In genomic region chr3:41563997-41564396, GRCm38 (mm10) we compare ENCODE assay signal across 8 mouse cellular contexts. TPM values are rescaled to one million over a fixed set of nuclear protein-coding genes. Genes with fewer than 3 reads are reported as not detected.
DNase-seq lines count a peak whose midpoint lies in the region; ATAC-seq and TF ChIP-seq lines count a peak whose summit lies in the region.

No protein-coding gene starts in this region.

- H3K36me3 ChIP-seq in testis, adult 2 months (ENCODE audit: control insufficient read depth, insufficient read depth, low read length) = no peaks in the 10 kb centered on the region
- H3K36me3 ChIP-seq in limb, embryonic 11.5 days (ENCODE audit: control insufficient read depth, insufficient read depth, low read length) = no peaks in the 10 kb centered on the region
- no peaks in the 10 kb centered on the region for H3K36me3 ChIP-seq in myocyte (ENCODE audit: control insufficient read depth, insufficient read depth)

- TF ChIP-seq CTCF in testis, adult 2 months (IDR thresholded peaks at IDR 0.05; ENCODE audit: control insufficient read depth, insufficient read depth, insufficient replicate concordance, low read depth, low read length) = no peak

- WGBS in limb, embryonic 11.5 days = under 1% methylated on average over 7 of the region's 7 CpGs

- peak overlapping the region; percentile 88 for H3K4me3 ChIP-seq in testis, adult 2 months (ENCODE audit: control insufficient read depth, low read depth, low read length)
- H3K4me3 ChIP-seq in limb, embryonic 11.5 days (ENCODE audit: low read depth, low read length) = peak overlapping the region; percentile 66
- H3K4me3 ChIP-seq in myocyte = peak overlapping the region; percentile 51

- peak overlapping the region; percentile 94 for H3K4me2 ChIP-seq in limb, embryonic 11.5 days (ENCODE audit: low read depth, severe bottlenecking)
- peak overlapping the region; percentile 86 for H3K4me2 ChIP-seq in myocyte (ENCODE audit: low read depth)

- H3K9ac ChIP-seq in limb, embryonic 11.5 days (ENCODE audit: low read length) = peak overlapping the region; percentile 86; the same call in 1 of the 2 replicates

- peak overlapping the region; percentile 61 for H3ac ChIP-seq in myocyte (ENCODE audit: control insufficient read depth, insufficient read length)

- peaks cover 13% of the 10 kb centered on the region for H3K4me1 ChIP-seq in testis, adult 2 months (ENCODE audit: control insufficient read depth, insufficient read depth, low read length)
- H3K4me1 ChIP-seq in limb, embryonic 11.5 days (ENCODE audit: control insufficient read depth, insufficient read depth, low read length) = peaks cover 5% of the 10 kb centered on the region; the same call in 1 of the 2 replicates

- H3K27me3 ChIP-seq in testis, adult 2 months (ENCODE audit: control insufficient read depth, insufficient read depth, low read length) = no peaks in the 10 kb centered on the region
- H3K27me3 ChIP-seq in limb, embryonic 11.5 days (ENCODE audit: control insufficient read depth, insufficient read depth, low read length) = no peaks in the 10 kb centered on the region
- H3K27me3 ChIP-seq in myocyte (ENCODE audit: control insufficient read depth, insufficient read depth, insufficient read length) = no peaks in the 10 kb centered on the region

- peak; percentile 41 for DNase-seq in embryo, embryonic 11 days
- DNase-seq in embryo, embryonic 9.5 days (ENCODE audit: extremely low spot score) = no peak
- no peak for DNase-seq in testis, postnatal 14 days (ENCODE audit: low spot score)
- peak; percentile 53 for DNase-seq in limb, embryonic 11.5 days (ENCODE audit: low spot score)
- DNase-seq in urinary bladder, adult 18-20 months (ENCODE audit: low spot score in 2 of 2) = no peak
- DNase-seq in ovary, postnatal 14 days (ENCODE audit: low spot score) = no peak

- no peak for ATAC-seq in limb, embryonic 11.5 days (ENCODE audit: insufficient number of reproducible peaks, low FRiP score, low TSS enrichment, low read depth)

- H3K79me2 ChIP-seq in myocyte (ENCODE audit: control insufficient read depth, insufficient read depth) = peaks cover 30% of the 10 kb centered on the region

- peak overlapping the region; percentile 65 for H3K27ac ChIP-seq in testis, adult 2 months (ENCODE audit: control insufficient read depth, insufficient read depth, low read depth, low read length)
- 0 out of 2 replicates have a peak overlapping the region, but pooled peaks have one; percentile 80 for H3K27ac ChIP-seq in limb, embryonic 11.5 days (replicated peaks; ENCODE audit: low read depth, low read length)

- no peak for TF ChIP-seq POLR2A in testis, adult 2 months (IDR thresholded peaks at IDR 0.05; ENCODE audit: control insufficient read depth, low read depth, low read length)
- TF ChIP-seq POLR2A in myocyte (IDR thresholded peaks at IDR 0.05; ENCODE audit: insufficient read length, low read depth) = no peak

- H3K9me3 ChIP-seq in limb, embryonic 11.5 days (ENCODE audit: control insufficient read depth, low read length) = no peaks in the 10 kb centered on the region

TF ChIP-seq in myocyte, 11 proteins besides CTCF, POLR2A, EP300 and RAD21:
- TF ChIP-seq MYOG (IDR thresholded peaks at IDR 0.05; ENCODE audit: control insufficient read depth in 1 of 3, insufficient read depth in 1 of 3, insufficient read length in 2 of 3, low read depth in 2 of 3) = no peak
- TF ChIP-seq USF1 (IDR thresholded peaks at IDR 0.05; ENCODE audit: low read depth) = no peak
- TF ChIP-seq CEBPB (IDR thresholded peaks at IDR 0.05; ENCODE audit: insufficient read depth, poor library complexity, severe bottlenecking) = no peak
- no peak for TF ChIP-seq REST (IDR thresholded peaks at IDR 0.05; ENCODE audit: insufficient read depth, insufficient read length)
- TF ChIP-seq E2F4 (IDR thresholded peaks at IDR 0.05; ENCODE audit: insufficient read depth) = no peak
- no peak for TF ChIP-seq TCF12 (IDR thresholded peaks at IDR 0.05; ENCODE audit: insufficient read depth, poor library complexity, severe bottlenecking)
- no peak for TF ChIP-seq MYOD1 (IDR thresholded peaks at IDR 0.05; ENCODE audit: control insufficient read depth in 1 of 3, insufficient read length in 2 of 3, low read depth in 2 of 3)
- TF ChIP-seq SRF (IDR thresholded peaks at IDR 0.05; ENCODE audit: control insufficient read depth, insufficient read length, low read depth) = no peak
- no peak for TF ChIP-seq TCF3 (IDR thresholded peaks at IDR 0.05; ENCODE audit: insufficient read length, low read depth)
- TF ChIP-seq POLR2AphosphoS2 (IDR thresholded peaks at IDR 0.05; ENCODE audit: insufficient read length, low read depth) = no peak
- TF ChIP-seq MAX (IDR thresholded peaks at IDR 0.05; ENCODE audit: low read depth) = no peak

RNA-seq across cellular contexts. Expression of gene Jade1, which starts 8.5 kb away (rescaled TPM):
- polyA plus RNA-seq in testis, adult 2 months (2012; rRNA removed) = 7.8 and 9.1 TPM in 2 replicates
- 13.7 and 13.8 TPM in 2 replicates for polyA plus RNA-seq in limb, embryonic 11.5 days (2014; fragmentation: Nextera tagmentation; extraction: Ambion mirVana)
- 8.8 TPM for polyA plus RNA-seq in myocyte (2012; fragmentation: generic; extraction: Trizol)

Comparison
In these comparisons a context has a peak if more than half of its experiments do, and no peak if none do; other contexts are left out.
1. DNase-seq: peak in embryo, embryonic 11 days (single experiment) and limb, embryonic 11.5 days (single experiment); none in embryo, embryonic 9.5 days (single experiment), testis, postnatal 14 days (single experiment), urinary bladder, adult 18-20 months (0 of 2) and ovary, postnatal 14 days (single experiment).
2. Peak in every context shown above with its lines, with median percentiles within 50 percentile points of each other: H3K4me3 ChIP-seq.